33 mouse cellular contexts compared by ENCODE assay signal in genomic region chr11:31992535-31992934, GRCm38 (mm10). TPM values are rescaled to one million over a fixed set of nuclear protein-coding genes. Genes with fewer than 3 reads are reported as not detected.
DNase-seq lines count a peak whose midpoint lies in the region; ATAC-seq and TF ChIP-seq lines count a peak whose summit lies in the region.
"Had no signal": no experiment of that assay in that cellular context is flagged by ENCODE, and none has a peak within 500 bp of the region (broad histone marks: within the 10 kb centered on the region; RNA-seq: fewer than 3 reads in every experiment).

No protein-coding gene starts in this region.

- H3K9me3 ChIP-seq in forebrain, postnatal 0 days (ENCODE audit: low read length), result no peaks in the 10 kb centered on the region
- H3K9me3 ChIP-seq: embryonic facial prominence, embryonic 10.5 days; embryonic facial prominence, embryonic 13.5 days; forebrain, embryonic 13.5 days; G1E; heart, embryonic 10.5 days; heart, embryonic 13.5 days; hindbrain, embryonic 12.5 days; hindbrain, embryonic 15.5 days had no signal

- H3K27me3 ChIP-seq in splenic B cell, adult 2 months (ENCODE audit: control insufficient read depth, insufficient read depth, low read length, poor library complexity, severe bottlenecking), result no peaks in the 10 kb centered on the region
- no peaks in the 10 kb centered on the region for H3K27me3 ChIP-seq in forebrain, postnatal 0 days (ENCODE audit: insufficient read depth, low read length)
- H3K27me3 ChIP-seq: embryonic facial prominence, embryonic 13.5 days; forebrain, embryonic 13.5 days; heart, embryonic 13.5 days; hindbrain, embryonic 12.5 days; hindbrain, embryonic 15.5 days had no signal

- TF ChIP-seq CTCF in forebrain, postnatal 0 days (IDR thresholded peaks at IDR 0.05; ENCODE audit: low read depth), result no peak

- H3K27ac ChIP-seq in forebrain, postnatal 0 days (ENCODE audit: low read depth, low read length), result no peak overlapping the region
- H3K27ac ChIP-seq: embryonic facial prominence, embryonic 10.5 days; embryonic facial prominence, embryonic 13.5 days; forebrain, embryonic 13.5 days; heart, adult 2 months; heart, embryonic 10.5 days; heart, embryonic 13.5 days; hindbrain, embryonic 12.5 days; hindbrain, embryonic 15.5 days had no signal

- no peak overlapping the region for H3K9ac ChIP-seq in forebrain, postnatal 0 days
- H3K9ac ChIP-seq: embryonic facial prominence, embryonic 13.5 days; forebrain, embryonic 13.5 days; heart, embryonic 13.5 days; hindbrain, embryonic 12.5 days; hindbrain, embryonic 15.5 days had no signal

- WGBS in forebrain, postnatal 0 days, result 93% methylated on average over 3 of the region's 3 CpGs

- no peak overlapping the region for H3K4me3 ChIP-seq in forebrain, postnatal 0 days (ENCODE audit: low read depth, low read length)
- H3K4me3 ChIP-seq: embryonic facial prominence, embryonic 10.5 days; embryonic facial prominence, embryonic 13.5 days; erythroblast, embryonic 14.5 days; forebrain, embryonic 13.5 days; heart, adult 2 months; heart, embryonic 10.5 days; heart, embryonic 13.5 days; hindbrain, embryonic 12.5 days; hindbrain, embryonic 15.5 days had no signal

- peak; percentile 75 for ATAC-seq in activated CD4-positive, CD25-positive, alpha-beta regulatory T cell, adult 4 months
- no peak for ATAC-seq in forebrain, postnatal 0 days
- ATAC-seq: forebrain, embryonic 13.5 days; forebrain, embryonic 16.5 days; intestine, embryonic 16.5 days; Patski had no signal

- peak; percentile 3 for DNase-seq in thymus, postnatal 4 days
- no peak for DNase-seq in thymus, postnatal 25 days
- DNase-seq in splenic B cell, adult 2 months (ENCODE audit: low read depth, low spot score), result peak; percentile 39
- DNase-seq in forebrain, postnatal 0 days, result no peak
- no peak for DNase-seq in lung, postnatal 25 days (ENCODE audit: low spot score)
- DNase-seq: adrenal gland, adult 8-10 months; adrenal gland, postnatal 25 days; B cell, adult 2 months; cerebellum, adult 11-12 months; cerebellum, adult 8-10 months; cerebellum, postnatal 10 days; cerebellum, postnatal 36 days; embryo, embryonic 11 days; gastrocnemius, postnatal 25 days; heart, adult 2 months; kidney, adult 18-20 months had no signal

- H3K4me1 ChIP-seq in forebrain, postnatal 0 days (ENCODE audit: insufficient read depth), result no peaks in the 10 kb centered on the region
- H3K4me1 ChIP-seq: embryonic facial prominence, embryonic 10.5 days; embryonic facial prominence, embryonic 13.5 days; forebrain, embryonic 13.5 days; heart, embryonic 10.5 days; heart, embryonic 13.5 days; hindbrain, embryonic 12.5 days; hindbrain, embryonic 15.5 days had no signal

- H3K4me2 ChIP-seq in forebrain, postnatal 0 days (ENCODE audit: low read depth), result no peak overlapping the region
- H3K4me2 ChIP-seq: embryonic facial prominence, embryonic 13.5 days; forebrain, embryonic 13.5 days; heart, embryonic 13.5 days; hindbrain, embryonic 12.5 days; hindbrain, embryonic 15.5 days had no signal

- no peaks in the 10 kb centered on the region for H3K36me3 ChIP-seq in splenic B cell, adult 2 months (ENCODE audit: control insufficient read depth, insufficient read depth, low read length, poor library complexity, severe bottlenecking)
- no peaks in the 10 kb centered on the region for H3K36me3 ChIP-seq in forebrain, postnatal 0 days (ENCODE audit: insufficient read depth)
- H3K36me3 ChIP-seq: embryonic facial prominence, embryonic 10.5 days; embryonic facial prominence, embryonic 13.5 days; G1E; heart, embryonic 10.5 days; heart, embryonic 13.5 days; hindbrain, embryonic 12.5 days; hindbrain, embryonic 15.5 days had no signal

RNA-seq across cellular contexts. Expression of gene Nsg2, which starts 7.7 kb away (rescaled TPM):
- 10 to 100 TPM; 65.0 to 90.0 TPM for polyA plus RNA-seq in activated CD4-positive, CD25-positive, alpha-beta regulatory T cell, adult 4 months (2017; shearing (Covaris generic))
- total RNA-seq in forebrain, postnatal 0 days (2014; rRNA removed), result 1,434 and 1,519 TPM in 2 replicates
- polyA plus RNA-seq in forebrain, postnatal 0 days (2015; fragmentation: Nextera tagmentation; extraction: Ambion mirVana), result 646 and 742 TPM in 2 replicates
- polyA plus RNA-seq: erythroblast, embryonic 14.5 days; G1E; Patski had no signal

RNA-seq across cellular contexts. Expression of gene 4930524B15Rik, which starts 27.1 kb away (rescaled TPM):
- polyA plus RNA-seq in activated CD4-positive, CD25-positive, alpha-beta regulatory T cell, adult 4 months (2017; shearing (Covaris generic)), result not detected
- total RNA-seq in forebrain, postnatal 0 days (2014; rRNA removed), result 0.54 and 1.3 TPM in 2 replicates
- polyA plus RNA-seq in forebrain, postnatal 0 days (2015; fragmentation: Nextera tagmentation; extraction: Ambion mirVana), result 0.25 and 0.41 TPM in 2 replicates
- total RNA-seq: adrenal gland, adult 8-10 months; adrenal gland, postnatal 25 days; G1E; gastrocnemius, adult 8-10 months; gastrocnemius, postnatal 25 days; heart, adult 2 months; heart, postnatal 25 days; hematopoietic stem cell, adult 5-6 weeks had no signal
- polyA plus RNA-seq: erythroblast, embryonic 14.5 days; G1E; heart, adult 2 months; heart, embryonic 16.5 days; intestine, embryonic 16.5 days; Patski had no signal

Comparison
In these comparisons a context has a peak if more than half of its experiments do, and no peak if none do; other contexts are left out.
1. DNase-seq: peak in thymus, postnatal 4 days (single experiment) and splenic B cell, adult 2 months (single experiment); none in thymus, postnatal 25 days (single experiment), forebrain, postnatal 0 days (single experiment) and lung, postnatal 25 days (single experiment).